Mouse (Mus musculus): ENCODE data around the gene Dscaml1.

GRCm38 (mm10) chr9:45471691-45472090 lies 45.3 kb downstream of the Dscaml1 start:
- TF ChIP-seq CTCF (IDR thresholded peaks at IDR 0.05; ENCODE audit: low read depth) (no peak), EP300 (IDR thresholded peaks at IDR 0.05; ENCODE audit: low read depth) (no peak)
